ENCODE assay signal across 9 mouse cellular contexts in the genomic region with DNA sequence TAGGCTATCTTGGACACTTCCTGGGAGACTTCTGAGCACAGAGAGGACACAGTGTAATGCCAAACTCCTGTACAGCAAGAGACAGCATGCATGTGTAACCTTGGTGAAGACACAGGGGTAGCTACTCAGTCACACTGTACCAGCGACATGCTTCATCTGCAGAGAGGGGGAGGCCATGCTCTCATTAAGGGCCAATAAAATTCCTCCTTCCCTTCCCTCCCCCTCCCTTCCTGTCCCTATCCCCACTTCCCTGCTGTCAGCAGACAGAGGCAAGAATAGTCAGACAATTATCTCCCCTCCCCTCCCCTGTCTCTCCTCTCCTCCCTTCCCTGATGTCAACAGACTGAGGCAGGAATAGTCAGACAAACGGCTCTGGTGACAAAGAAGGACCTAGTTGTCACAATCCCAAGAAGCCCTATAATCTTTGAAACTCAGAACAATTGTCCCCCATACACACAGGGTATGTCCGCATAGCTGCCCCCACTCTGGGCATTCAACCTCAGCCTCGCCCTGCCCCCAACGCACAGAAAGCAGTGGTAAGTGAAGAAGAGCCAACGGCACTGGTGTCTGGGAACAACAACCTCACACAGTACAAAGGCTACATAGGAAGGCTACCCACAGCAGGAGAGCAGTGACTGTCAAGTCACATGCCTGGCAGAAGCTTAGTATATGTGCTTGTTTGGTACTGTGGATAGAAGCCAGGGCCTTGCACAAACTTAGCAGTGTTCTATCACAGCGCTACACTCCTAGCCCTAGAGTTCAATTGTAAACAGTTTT. TPM values are rescaled to one million over a fixed set of nuclear protein-coding genes. Genes with fewer than 3 reads are reported as not detected.
DNase-seq lines count a peak whose midpoint lies in the region; ATAC-seq and TF ChIP-seq lines count a peak whose summit lies in the region.
"Had no signal": no experiment of that assay in that cellular context is flagged by ENCODE, and none has a peak within 500 bp of the region (broad histone marks: within the 10 kb centered on the region; RNA-seq: fewer than 3 reads in every experiment).

No protein-coding gene starts in this region.

- ATAC-seq in kidney, embryonic 14.5 days (ENCODE audit: low FRiP score, low TSS enrichment): peak; percentile 65; the same call in 1 of the 2 replicates
- no peak for ATAC-seq in liver, embryonic 11.5 days (replicated peaks; ENCODE audit: low FRiP score)
- peak; percentile 79 for ATAC-seq in neural tube, embryonic 11.5 days (ENCODE audit: insufficient read depth, low FRiP score, low TSS enrichment)

- DNase-seq in kidney, adult 18-20 months: no peak
- DNase-seq in heart, embryonic 10.5 days (ENCODE audit: low spot score): no peak
- DNase-seq in liver, embryonic 11.5 days (ENCODE audit: low spot score): no peak
- DNase-seq in neural tube, embryonic 11.5 days (ENCODE audit: low spot score): peak; percentile 51
- DNase-seq in left cerebral cortex, postnatal 25 days (ENCODE audit: low spot score in 2 of 2): no peak
- no peak for DNase-seq in frontal cortex, postnatal 10 days (ENCODE audit: low spot score in 2 of 2)

- no peaks in the 10 kb centered on the region for H3K9me3 ChIP-seq in kidney, embryonic 14.5 days (ENCODE audit: control insufficient read depth, low read length)
- no peaks in the 10 kb centered on the region for H3K9me3 ChIP-seq in heart, embryonic 10.5 days
- H3K9me3 ChIP-seq in liver, embryonic 11.5 days (ENCODE audit: control insufficient read depth, low read length): no peaks in the 10 kb centered on the region
- no peaks in the 10 kb centered on the region for H3K9me3 ChIP-seq in neural tube, embryonic 11.5 days (ENCODE audit: control insufficient read depth, low read length)
- H3K9me3 ChIP-seq: limb, embryonic 13.5 days had no signal

- H3K9ac ChIP-seq in kidney, embryonic 14.5 days (ENCODE audit: low read depth, low read length): no peak overlapping the region; the same call in 1 of the 2 replicates
- no peak overlapping the region for H3K9ac ChIP-seq in liver, embryonic 11.5 days (ENCODE audit: low read depth, low read length)
- H3K9ac ChIP-seq in neural tube, embryonic 11.5 days (ENCODE audit: low read length): peak overlapping the region; percentile 19
- H3K9ac ChIP-seq: limb, embryonic 13.5 days had no signal

- H3K27me3 ChIP-seq in kidney, embryonic 14.5 days (ENCODE audit: control insufficient read depth, insufficient read depth, low read length): no peaks in the 10 kb centered on the region
- H3K27me3 ChIP-seq in heart, embryonic 10.5 days (ENCODE audit: insufficient read depth, poor library complexity, severe bottlenecking): no peaks in the 10 kb centered on the region
- no peaks in the 10 kb centered on the region for H3K27me3 ChIP-seq in liver, embryonic 11.5 days (replicated peaks; ENCODE audit: control insufficient read depth, insufficient read depth, low read length)
- H3K27me3 ChIP-seq in neural tube, embryonic 11.5 days (ENCODE audit: control insufficient read depth, insufficient read depth, low read length): no peaks in the 10 kb centered on the region
- H3K27me3 ChIP-seq: limb, embryonic 13.5 days had no signal

- WGBS in kidney, embryonic 14.5 days: 23% methylated on average over 7 of the region's 7 CpGs
- WGBS in bone marrow, adult 2 months: 24% methylated on average over 7 of the region's 7 CpGs
- WGBS in heart, embryonic 10.5 days: 22% methylated on average over 7 of the region's 7 CpGs
- WGBS in liver, embryonic 11.5 days: 29% methylated on average over 7 of the region's 7 CpGs
- WGBS in neural tube, embryonic 11.5 days: 14% methylated on average over 7 of the region's 7 CpGs

- TF ChIP-seq POLR2A in bone marrow, adult 2 months (IDR thresholded peaks at IDR 0.05; ENCODE audit: borderline replicate concordance, control insufficient read depth, low read depth, low read length): no peak

- H3K4me2 ChIP-seq in kidney, embryonic 14.5 days (replicated peaks; ENCODE audit: low read depth, low read length): no peak overlapping the region
- peak overlapping the region; percentile 23; the same call in 1 of the 2 replicates for H3K4me2 ChIP-seq in liver, embryonic 11.5 days
- 0 out of 2 replicates have a peak overlapping the region, but pooled peaks have one; percentile 7 for H3K4me2 ChIP-seq in neural tube, embryonic 11.5 days (ENCODE audit: low read depth)
- H3K4me2 ChIP-seq: limb, embryonic 13.5 days had no signal

- peaks cover 25% of the 10 kb centered on the region; the same call in 1 of the 2 replicates for H3K4me1 ChIP-seq in kidney, embryonic 14.5 days (ENCODE audit: control insufficient read depth, insufficient read depth, low read length)
- peaks cover 16% of the 10 kb centered on the region for H3K4me1 ChIP-seq in bone marrow, adult 2 months (ENCODE audit: control insufficient read depth, insufficient read depth, low read length)
- H3K4me1 ChIP-seq in heart, embryonic 10.5 days: peaks cover 74% of the 10 kb centered on the region
- H3K4me1 ChIP-seq in liver, embryonic 11.5 days (replicated peaks; ENCODE audit: control insufficient read depth, insufficient read depth, low read length): peaks cover 35% of the 10 kb centered on the region
- peaks cover 27% of the 10 kb centered on the region for H3K4me1 ChIP-seq in neural tube, embryonic 11.5 days (ENCODE audit: control insufficient read depth, insufficient read depth, low read length)

- H3K27ac ChIP-seq in kidney, embryonic 14.5 days (ENCODE audit: low read depth, low read length): no peak overlapping the region
- peak overlapping the region; percentile 94 for H3K27ac ChIP-seq in bone marrow, adult 2 months (ENCODE audit: control insufficient read depth, insufficient read depth, low read depth, low read length, poor library complexity)
- peak overlapping the region; percentile 85 for H3K27ac ChIP-seq in heart, embryonic 10.5 days
- peak overlapping the region; percentile 52; the same call in 1 of the 2 replicates for H3K27ac ChIP-seq in liver, embryonic 11.5 days (ENCODE audit: low read depth, low read length)
- H3K27ac ChIP-seq in neural tube, embryonic 11.5 days (ENCODE audit: low read depth, low read length): peak overlapping the region; percentile 65
- H3K27ac ChIP-seq: limb, embryonic 13.5 days had no signal

- intact Hi-C loops in left cerebral cortex, postnatal 25 days (cut with DNase I): no loop called here

- no peak overlapping the region for H3K4me3 ChIP-seq in kidney, embryonic 14.5 days (ENCODE audit: low read length)
- peak overlapping the region; percentile 12 for H3K4me3 ChIP-seq in bone marrow, adult 2 months (replicated peaks; ENCODE audit: control insufficient read depth, low read depth, low read length)
- H3K4me3 ChIP-seq in heart, embryonic 10.5 days: no peak overlapping the region; the same call in 1 of the 2 replicates
- no peak overlapping the region for H3K4me3 ChIP-seq in liver, embryonic 11.5 days (ENCODE audit: low read depth, low read length)
- no peak overlapping the region for H3K4me3 ChIP-seq in neural tube, embryonic 11.5 days (ENCODE audit: low read depth, low read length)
- H3K4me3 ChIP-seq: limb, embryonic 13.5 days had no signal

- no peaks in the 10 kb centered on the region for H3K36me3 ChIP-seq in kidney, embryonic 14.5 days (ENCODE audit: control insufficient read depth, insufficient read depth, low read length)
- H3K36me3 ChIP-seq in heart, embryonic 10.5 days: no peaks in the 10 kb centered on the region
- H3K36me3 ChIP-seq in liver, embryonic 11.5 days (ENCODE audit: control insufficient read depth, insufficient read depth, low read length): no peaks in the 10 kb centered on the region
- H3K36me3 ChIP-seq in neural tube, embryonic 11.5 days (ENCODE audit: control insufficient read depth, insufficient read depth, low read length): no peaks in the 10 kb centered on the region
- H3K36me3 ChIP-seq: limb, embryonic 13.5 days had no signal

- no peak for TF ChIP-seq CTCF in bone marrow, adult 2 months (IDR thresholded peaks at IDR 0.05; ENCODE audit: control insufficient read depth, insufficient read depth, low read length)

RNA-seq across cellular contexts. Expression of a gene that starts 28.8 kb away (rescaled TPM):
- polyA plus RNA-seq in kidney, embryonic 14.5 days (2014; fragmentation: Nextera tagmentation; extraction: Ambion mirVana): 8.0 and 20.2 TPM in 2 replicates
- 61.8 and 136 TPM in 2 replicates for polyA plus RNA-seq in bone marrow, adult 2 months (2011; ENCODE audit: insufficient read depth, insufficient read length, low replicate concordance, missing spikeins)
- 33.0 and 48.0 TPM in 2 replicates for polyA plus RNA-seq in heart, embryonic 10.5 days (2016; fragmentation: Nextera tagmentation; extraction: Ambion mirVana)
- polyA plus RNA-seq in liver, embryonic 11.5 days (2014; fragmentation: Nextera tagmentation; extraction: Ambion mirVana): 37.2 and 38.2 TPM in 2 replicates
- 30.5 and 31.3 TPM in 2 replicates for polyA plus RNA-seq in neural tube, embryonic 11.5 days (2014; fragmentation: Nextera tagmentation; extraction: Ambion mirVana)
- 10 to 100 TPM; 56.7 TPM for total RNA-seq in left cerebral cortex, postnatal 25 days (2021)

RNA-seq across cellular contexts. Expression of a gene that starts 57.1 kb away (rescaled TPM):
- polyA plus RNA-seq in kidney, embryonic 14.5 days (2014; fragmentation: Nextera tagmentation; extraction: Ambion mirVana): 0.11 TPM in 1 of 2 replicates, not detected in the other
- polyA plus RNA-seq in bone marrow, adult 2 months (2011; ENCODE audit: insufficient read depth, insufficient read length, low replicate concordance, missing spikeins): 2.8 TPM in 1 of 2 replicates, not detected in the other
- polyA plus RNA-seq in heart, embryonic 10.5 days (2016; fragmentation: Nextera tagmentation; extraction: Ambion mirVana): not detected in 2 replicates
- 0.19 TPM in 1 of 2 replicates, not detected in the other for polyA plus RNA-seq in liver, embryonic 11.5 days (2014; fragmentation: Nextera tagmentation; extraction: Ambion mirVana)
- polyA plus RNA-seq in neural tube, embryonic 11.5 days (2014; fragmentation: Nextera tagmentation; extraction: Ambion mirVana): 0.38 and 0.52 TPM in 2 replicates
- 1 to 10 TPM in 1 of 2 experiments, under 1 TPM in 1; 0.76 to 1.4 TPM for total RNA-seq in left cerebral cortex, postnatal 25 days (2021)
- polyA plus RNA-seq: limb, embryonic 13.5 days had no signal
